Mouse (Mus musculus) myocyte (in vitro differentiated cells): ENCODE measurements around the gene Fkbp10.

Experiments
- CEBPB ChIP-seq: IDR thresholded peaks from 2 replicates; pipeline ENCODE4 v1.6.1; 2011; ENCODE audit warnings: mild to moderate bottlenecking, moderate library complexity; ENCODE audit not compliant: poor library complexity, insufficient read depth, severe bottlenecking
- E2F4 ChIP-seq: IDR thresholded peaks from one replicate; pipeline ENCODE4 v1.6.1; 2011; ENCODE audit warnings: mild to moderate bottlenecking, control low read depth, moderate library complexity; ENCODE audit not compliant: insufficient read depth
- MYOG ChIP-seq, 3 experiments: IDR thresholded peaks; one replicate each; pipeline ENCODE4 v1.6.1; 2011; ENCODE audit warnings: control low read depth in 2 of 3, low read depth in 2 of 3, mild to moderate bottlenecking in 2 of 3; ENCODE audit not compliant: insufficient read length in 2 of 3, control insufficient read depth in 1 of 3, insufficient read depth in 1 of 3
- POLR2A ChIP-seq: IDR thresholded peaks from one replicate; pipeline ENCODE4 v1.6.1; 2011; ENCODE audit warnings: low read depth, mild to moderate bottlenecking, control low read depth, moderate library complexity; ENCODE audit not compliant: insufficient read length
- POLR2AphosphoS2 ChIP-seq: IDR thresholded peaks from one replicate; pipeline ENCODE4 v1.6.1; 2011; ENCODE audit warnings: low read depth, control low read depth; ENCODE audit not compliant: insufficient read length
- USF1 ChIP-seq: IDR thresholded peaks from one replicate; pipeline ENCODE4 v1.6.1; 2011; ENCODE audit warnings: low read depth, mild to moderate bottlenecking, control low read depth, moderate library complexity

- TF ChIP-seq POLR2A (no peak), CEBPB (no peak), USF1 (no peak), E2F4 (no peak), POLR2AphosphoS2 (peak; percentile 83), MYOG (IDR thresholded peaks at IDR 0.05; ENCODE audit: control insufficient read depth in 1 of 3, insufficient read depth in 1 of 3, insufficient read length in 2 of 3, low read depth in 2 of 3) (peak in 1 of 3 experiments; percentile 38)
Observed at GRCm38 (mm10) chr11:100425851-100426250, 10.4 kb downstream of the Fkbp10 start.
